Mouse (Mus musculus) CH12.LX (cell line): ENCODE results near the gene Syne1.

Experiments used
- MEF2A ChIP-seq: IDR thresholded peaks from 2 replicates; pipeline ENCODE4 v1.6.1; 2014; ENCODE audit warnings: low read depth, mild to moderate bottlenecking, inconsistent platforms, low read length, improper control_type of control experiment, borderline replicate concordance
- POLR2A ChIP-seq: IDR thresholded peaks from 2 replicates; pipeline ENCODE4 v1.6.1; 2011; ENCODE audit warnings: low read depth, mild to moderate bottlenecking, improper control_type of control experiment, low read length

GRCm38 (mm10) chr10:5415730-5416129 is 135.6 kb downstream of the Syne1 start:
- no peak for TF ChIP-seq POLR2A
- TF ChIP-seq MEF2A: no peak
